Mouse (Mus musculus) lung, postnatal 0 days (tissue): ENCODE data around the gene Atp6v1e1.

Experiments used
- CTCF ChIP-seq: IDR thresholded peaks from 2 replicates; pipeline ENCODE4 v1.5.1; 2016; ENCODE audit warnings: antibody characterized with exemption, mild to moderate bottlenecking
- EP300 ChIP-seq: IDR thresholded peaks from 2 replicates; pipeline ENCODE4 v1.6.1; 2016; ENCODE audit warnings: antibody characterized with exemption, mild to moderate bottlenecking, control low read depth

DNA sequence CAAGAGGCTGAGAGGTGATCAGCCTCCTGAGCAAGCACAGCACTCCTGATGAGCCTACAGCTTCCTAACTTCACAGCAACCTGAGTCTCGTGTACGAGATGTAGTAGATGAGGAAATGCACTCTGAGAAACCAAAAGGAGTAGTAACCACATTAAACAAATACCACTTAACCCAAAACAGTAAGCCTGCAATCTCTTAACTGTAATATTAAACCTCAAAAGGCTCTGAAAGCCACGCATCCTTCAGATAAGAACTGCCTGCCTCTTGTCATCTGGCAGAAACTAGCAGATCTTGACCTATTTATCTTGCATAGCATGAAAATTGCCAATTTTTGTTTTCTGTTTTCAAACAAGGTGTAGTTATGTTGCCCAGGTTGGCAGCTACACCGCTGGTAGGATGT lies 23.7 kb downstream of the Atp6v1e1 start:
- no peak for TF ChIP-seq CTCF
- TF ChIP-seq EP300: no peak
